20 mouse cellular contexts compared by ENCODE assay signal in the genomic region with DNA sequence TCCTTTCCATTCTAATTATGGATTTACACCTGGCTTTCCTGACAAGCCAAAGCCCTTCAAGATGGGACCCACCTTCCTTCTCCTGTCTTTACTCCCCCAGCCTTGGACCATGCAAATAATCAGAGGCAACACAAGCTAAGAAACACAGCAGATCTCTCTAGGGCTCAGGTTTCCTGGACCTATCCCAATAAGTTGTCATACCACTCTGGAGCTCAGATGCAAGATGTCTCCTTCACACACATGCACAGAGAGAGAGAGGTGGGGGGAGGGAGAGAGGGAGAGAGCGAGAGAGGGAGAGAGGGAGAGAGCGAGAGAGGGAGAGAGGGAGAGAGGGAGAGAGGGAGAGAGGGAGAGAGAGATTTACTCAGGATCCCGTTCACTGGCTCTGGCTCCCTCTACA. TPM values are rescaled to one million over a fixed set of nuclear protein-coding genes. Genes with fewer than 3 reads are reported as not detected.
DNase-seq lines count a peak whose midpoint lies in the region; ATAC-seq and TF ChIP-seq lines count a peak whose summit lies in the region.
"Had no signal": no experiment of that assay in that cellular context is flagged by ENCODE, and none has a peak within 500 bp of the region (broad histone marks: within the 10 kb centered on the region; RNA-seq: fewer than 3 reads in every experiment).

No protein-coding gene starts in this region.

- H3K36me3 ChIP-seq in forebrain, embryonic 14.5 days (ENCODE audit: control insufficient read depth, insufficient read depth, low read length) = no peaks in the 10 kb centered on the region
- H3K36me3 ChIP-seq in forebrain, embryonic 11.5 days (ENCODE audit: control insufficient read depth, insufficient read depth, low read length) = no peaks in the 10 kb centered on the region
- H3K36me3 ChIP-seq in midbrain, embryonic 14.5 days (ENCODE audit: control insufficient read depth, insufficient read depth, low read length) = no peaks in the 10 kb centered on the region
- H3K36me3 ChIP-seq in midbrain, embryonic 11.5 days (ENCODE audit: control insufficient read depth, insufficient read depth, low read length) = no peaks in the 10 kb centered on the region
- no peaks in the 10 kb centered on the region for H3K36me3 ChIP-seq in stomach, embryonic 16.5 days (ENCODE audit: control insufficient read depth, insufficient read depth, low read length)
- H3K36me3 ChIP-seq: heart, embryonic 15.5 days; midbrain, embryonic 12.5 days; neural tube, embryonic 12.5 days had no signal

- DNase-seq in forebrain, embryonic 14.5 days (ENCODE audit: low spot score) = peak; percentile 39
- DNase-seq in forebrain, embryonic 11.5 days (ENCODE audit: low spot score) = no peak
- DNase-seq in layer of hippocampus, adult 2 months (ENCODE audit: low spot score in 2 of 2) = no peak
- DNase-seq in layer of hippocampus, postnatal 10 days (ENCODE audit: low spot score in 2 of 2) = no peak
- no peak for DNase-seq in midbrain, embryonic 14.5 days
- DNase-seq in midbrain, embryonic 11.5 days (ENCODE audit: low spot score, missing footprints) = no peak
- DNase-seq in B cell, adult 2 months = no peak
- DNase-seq: adrenal gland, postnatal 36 days; cerebellum, postnatal 14 days; heart, adult 11 months; liver, postnatal 0 days; thymus, adult 2 months had no signal

- no peaks in the 10 kb centered on the region for H3K27me3 ChIP-seq in forebrain, embryonic 14.5 days (replicated peaks; ENCODE audit: control insufficient read depth, insufficient read depth, low read length)
- no peaks in the 10 kb centered on the region for H3K27me3 ChIP-seq in forebrain, embryonic 11.5 days (ENCODE audit: control insufficient read depth, insufficient read depth, low read length)
- no peaks in the 10 kb centered on the region for H3K27me3 ChIP-seq in midbrain, embryonic 14.5 days (ENCODE audit: control insufficient read depth, insufficient read depth, low read length)
- H3K27me3 ChIP-seq in midbrain, embryonic 11.5 days (ENCODE audit: control insufficient read depth, insufficient read depth, low read length) = no peaks in the 10 kb centered on the region
- no peaks in the 10 kb centered on the region for H3K27me3 ChIP-seq in stomach, embryonic 16.5 days (ENCODE audit: control insufficient read depth, insufficient read depth, low read length)
- H3K27me3 ChIP-seq: neural tube, embryonic 12.5 days had no signal

- no peak overlapping the region for H3K9ac ChIP-seq in forebrain, embryonic 14.5 days (ENCODE audit: low read length)
- no peak overlapping the region for H3K9ac ChIP-seq in forebrain, embryonic 11.5 days (ENCODE audit: low read length)
- no peak overlapping the region for H3K9ac ChIP-seq in midbrain, embryonic 14.5 days (replicated peaks; ENCODE audit: low read length)
- H3K9ac ChIP-seq in midbrain, embryonic 11.5 days (ENCODE audit: low read length) = no peak overlapping the region
- H3K9ac ChIP-seq in stomach, embryonic 16.5 days (ENCODE audit: low read length) = no peak overlapping the region
- H3K9ac ChIP-seq: heart, embryonic 15.5 days; liver, postnatal 0 days; midbrain, embryonic 12.5 days; neural tube, embryonic 12.5 days had no signal

- no peak for ATAC-seq in forebrain, embryonic 14.5 days
- ATAC-seq in forebrain, embryonic 11.5 days (replicated peaks; ENCODE audit: low FRiP score) = no peak
- ATAC-seq in midbrain, embryonic 14.5 days (ENCODE audit: low FRiP score, low TSS enrichment) = no peak
- no peak for ATAC-seq in midbrain, embryonic 11.5 days (ENCODE audit: low FRiP score)
- no peak for ATAC-seq in stomach, embryonic 16.5 days (ENCODE audit: insufficient read depth, low FRiP score)
- ATAC-seq: activated CD4-positive, CD25-positive, alpha-beta regulatory T cell, adult 4 months; intestine, postnatal 0 days; liver, postnatal 0 days had no signal

- H3K27ac ChIP-seq in forebrain, embryonic 14.5 days (ENCODE audit: low read depth, low read length) = peak overlapping the region; percentile 5; the same call in 1 of the 2 replicates
- H3K27ac ChIP-seq in forebrain, embryonic 11.5 days (ENCODE audit: low read depth, low read length) = no peak overlapping the region
- H3K27ac ChIP-seq in layer of hippocampus, adult 2 months = peak overlapping the region; percentile 95
- H3K27ac ChIP-seq in midbrain, embryonic 14.5 days (replicated peaks; ENCODE audit: low read depth, low read length) = 0 out of 2 replicates have a peak overlapping the region, but pooled peaks have one; percentile 90
- no peak overlapping the region for H3K27ac ChIP-seq in midbrain, embryonic 11.5 days (ENCODE audit: low read depth, low read length)
- peak overlapping the region; percentile 79; the same call in 1 of the 2 replicates for H3K27ac ChIP-seq in stomach, embryonic 16.5 days (ENCODE audit: low read length)
- H3K27ac ChIP-seq: neural tube, embryonic 12.5 days had no signal

- H3K4me2 ChIP-seq in forebrain, embryonic 14.5 days (ENCODE audit: low read length) = no peak overlapping the region
- H3K4me2 ChIP-seq in forebrain, embryonic 11.5 days (ENCODE audit: low read depth, low read length, severe bottlenecking) = no peak overlapping the region
- H3K4me2 ChIP-seq in midbrain, embryonic 14.5 days (ENCODE audit: low read length) = no peak overlapping the region
- no peak overlapping the region for H3K4me2 ChIP-seq in midbrain, embryonic 11.5 days
- no peak overlapping the region for H3K4me2 ChIP-seq in stomach, embryonic 16.5 days (ENCODE audit: low read depth, low read length)
- H3K4me2 ChIP-seq: heart, embryonic 15.5 days; midbrain, embryonic 12.5 days; neural tube, embryonic 12.5 days had no signal

- TF ChIP-seq CTCF in layer of hippocampus, adult 2 months (conservative IDR thresholded peaks at IDR 0.05) = no peak

- H3K9me3 ChIP-seq in forebrain, embryonic 14.5 days (replicated peaks; ENCODE audit: control insufficient read depth, low read length) = no peaks in the 10 kb centered on the region
- no peaks in the 10 kb centered on the region for H3K9me3 ChIP-seq in forebrain, embryonic 11.5 days (ENCODE audit: control insufficient read depth, low read length)
- no peaks in the 10 kb centered on the region for H3K9me3 ChIP-seq in midbrain, embryonic 14.5 days (ENCODE audit: control insufficient read depth, low read length)
- H3K9me3 ChIP-seq in midbrain, embryonic 11.5 days (ENCODE audit: control insufficient read depth, low read length) = no peaks in the 10 kb centered on the region
- no peaks in the 10 kb centered on the region for H3K9me3 ChIP-seq in stomach, embryonic 16.5 days (replicated peaks; ENCODE audit: control insufficient read depth, low read length)
- H3K9me3 ChIP-seq: heart, embryonic 15.5 days; midbrain, embryonic 12.5 days; neural tube, embryonic 12.5 days had no signal

- H3K4me3 ChIP-seq in forebrain, embryonic 14.5 days (ENCODE audit: low read depth, low read length) = no peak overlapping the region
- H3K4me3 ChIP-seq in forebrain, embryonic 11.5 days (ENCODE audit: low read depth, low read length) = no peak overlapping the region
- no peak overlapping the region for H3K4me3 ChIP-seq in layer of hippocampus, adult 2 months
- no peak overlapping the region for H3K4me3 ChIP-seq in midbrain, embryonic 14.5 days (replicated peaks; ENCODE audit: low read depth, low read length)
- no peak overlapping the region for H3K4me3 ChIP-seq in midbrain, embryonic 11.5 days (ENCODE audit: low read depth, low read length)
- H3K4me3 ChIP-seq in stomach, embryonic 16.5 days (replicated peaks; ENCODE audit: low read length) = no peak overlapping the region
- H3K4me3 ChIP-seq: heart, embryonic 15.5 days; midbrain, embryonic 12.5 days; neural tube, embryonic 12.5 days had no signal

- 29% methylated on average over 1 of the region's 3 CpGs for WGBS in forebrain, embryonic 14.5 days
- 67% methylated on average over 1 of the region's 3 CpGs for WGBS in forebrain, embryonic 11.5 days
- 55% methylated on average over 1 of the region's 3 CpGs for WGBS in midbrain, embryonic 14.5 days
- 60% methylated on average over 1 of the region's 3 CpGs for WGBS in midbrain, embryonic 11.5 days
- WGBS in stomach, embryonic 16.5 days = 29% methylated on average over 2 of the region's 3 CpGs

- H3K4me1 ChIP-seq in forebrain, embryonic 14.5 days (ENCODE audit: control insufficient read depth, insufficient read depth, low read length) = peaks cover 13% of the 10 kb centered on the region
- no peaks in the 10 kb centered on the region for H3K4me1 ChIP-seq in forebrain, embryonic 11.5 days (replicated peaks; ENCODE audit: control insufficient read depth, insufficient read depth, low read length)
- peaks cover 43% of the 10 kb centered on the region for H3K4me1 ChIP-seq in midbrain, embryonic 14.5 days (ENCODE audit: control insufficient read depth, insufficient read depth, low read length)
- 0 out of 2 replicates have a peak, but pooled peaks cover 2% of the 10 kb centered on the region for H3K4me1 ChIP-seq in midbrain, embryonic 11.5 days (ENCODE audit: control insufficient read depth, insufficient read depth, low read length)
- H3K4me1 ChIP-seq in stomach, embryonic 16.5 days (ENCODE audit: control insufficient read depth, insufficient read depth, low read length) = peaks cover 33% of the 10 kb centered on the region

RNA-seq across cellular contexts. Expression of gene Ttc22, which starts 10.1 kb away (rescaled TPM):
- 0.46 and 0.53 TPM in 2 replicates for polyA plus RNA-seq in forebrain, embryonic 14.5 days (2014; fragmentation: Nextera tagmentation; extraction: Ambion mirVana)
- polyA plus RNA-seq in forebrain, embryonic 11.5 days (2014; fragmentation: Nextera tagmentation; extraction: Ambion mirVana) = 0.07 TPM in 1 of 2 replicates, not detected in the other
- total RNA-seq in layer of hippocampus, adult 2 months (2021) = under 1 TPM; 0.59 to 0.74 TPM
- 1 to 10 TPM in 1 of 2 experiments, under 1 TPM in 1; 0.87 to 1.9 TPM for total RNA-seq in layer of hippocampus, postnatal 10 days (2021)
- 3.3 and 3.5 TPM in 2 replicates for polyA plus RNA-seq in midbrain, embryonic 14.5 days (2014; fragmentation: Nextera tagmentation; extraction: Ambion mirVana)
- polyA plus RNA-seq in midbrain, embryonic 11.5 days (2014; fragmentation: Nextera tagmentation; extraction: Ambion mirVana) = not detected in 2 replicates
- 12.6 and 15.3 TPM in 2 replicates for polyA plus RNA-seq in stomach, embryonic 16.5 days (2015; fragmentation: Nextera tagmentation; extraction: Ambion mirVana)
- total RNA-seq: adrenal gland, postnatal 36 days had no signal
- polyA plus RNA-seq: activated CD4-positive, CD25-positive, alpha-beta regulatory T cell, adult 4 months; liver, postnatal 0 days had no signal

RNA-seq across cellular contexts. Expression of gene Lexm, which starts 15.3 kb away (rescaled TPM):
- not detected in 2 replicates for polyA plus RNA-seq in forebrain, embryonic 14.5 days (2014; fragmentation: Nextera tagmentation; extraction: Ambion mirVana)
- 0.21 and 0.35 TPM in 2 replicates for polyA plus RNA-seq in forebrain, embryonic 11.5 days (2014; fragmentation: Nextera tagmentation; extraction: Ambion mirVana)
- total RNA-seq in layer of hippocampus, adult 2 months (2021) = under 1 TPM in 1 of 2 experiments, not detected in 1; 0.71 TPM
- under 1 TPM in 1 of 2 experiments, not detected in 1; 0.30 TPM for total RNA-seq in layer of hippocampus, postnatal 10 days (2021)
- not detected in 2 replicates for polyA plus RNA-seq in midbrain, embryonic 14.5 days (2014; fragmentation: Nextera tagmentation; extraction: Ambion mirVana)
- polyA plus RNA-seq in midbrain, embryonic 11.5 days (2014; fragmentation: Nextera tagmentation; extraction: Ambion mirVana) = 0.18 and 0.25 TPM in 2 replicates
- not detected in 2 replicates for polyA plus RNA-seq in stomach, embryonic 16.5 days (2015; fragmentation: Nextera tagmentation; extraction: Ambion mirVana)
- total RNA-seq: adrenal gland, postnatal 36 days; layer of hippocampus, adult 18-20 months had no signal
- polyA plus RNA-seq: activated CD4-positive, CD25-positive, alpha-beta regulatory T cell, adult 4 months; heart, embryonic 15.5 days; intestine, postnatal 0 days; limb, embryonic 14.5 days; liver, postnatal 0 days; thymus, adult 2 months had no signal

RNA-seq across cellular contexts. Expression of gene Pars2, which starts 18.6 kb away (rescaled TPM):
- 11.7 and 12.7 TPM in 2 replicates for polyA plus RNA-seq in forebrain, embryonic 14.5 days (2014; fragmentation: Nextera tagmentation; extraction: Ambion mirVana)
- 13.3 and 13.9 TPM in 2 replicates for polyA plus RNA-seq in forebrain, embryonic 11.5 days (2014; fragmentation: Nextera tagmentation; extraction: Ambion mirVana)
- total RNA-seq in layer of hippocampus, adult 2 months (2021) = 1 to 10 TPM; 6.1 to 8.5 TPM
- total RNA-seq in layer of hippocampus, postnatal 10 days (2021) = 1 to 10 TPM; 8.3 to 8.6 TPM
- polyA plus RNA-seq in midbrain, embryonic 14.5 days (2014; fragmentation: Nextera tagmentation; extraction: Ambion mirVana) = 7.8 and 8.8 TPM in 2 replicates
- polyA plus RNA-seq in midbrain, embryonic 11.5 days (2014; fragmentation: Nextera tagmentation; extraction: Ambion mirVana) = 11.4 and 12.4 TPM in 2 replicates
- 12.8 and 13.8 TPM in 2 replicates for polyA plus RNA-seq in stomach, embryonic 16.5 days (2015; fragmentation: Nextera tagmentation; extraction: Ambion mirVana)

RNA-seq across cellular contexts. Expression of gene Ttc4, which starts 46.4 kb away (rescaled TPM):
- polyA plus RNA-seq in forebrain, embryonic 14.5 days (2014; fragmentation: Nextera tagmentation; extraction: Ambion mirVana) = 106 and 107 TPM in 2 replicates
- 99.2 and 101 TPM in 2 replicates for polyA plus RNA-seq in forebrain, embryonic 11.5 days (2014; fragmentation: Nextera tagmentation; extraction: Ambion mirVana)
- total RNA-seq in layer of hippocampus, adult 2 months (2021) = 10 to 100 TPM; 50.4 to 52.7 TPM
- 10 to 100 TPM; 44.5 to 52.2 TPM for total RNA-seq in layer of hippocampus, postnatal 10 days (2021)
- polyA plus RNA-seq in midbrain, embryonic 14.5 days (2014; fragmentation: Nextera tagmentation; extraction: Ambion mirVana) = 104 and 121 TPM in 2 replicates
- polyA plus RNA-seq in midbrain, embryonic 11.5 days (2014; fragmentation: Nextera tagmentation; extraction: Ambion mirVana) = 87.9 and 97.3 TPM in 2 replicates
- polyA plus RNA-seq in stomach, embryonic 16.5 days (2015; fragmentation: Nextera tagmentation; extraction: Ambion mirVana) = 82.7 and 83.3 TPM in 2 replicates

Comparison
In these comparisons a context has a peak if more than half of its experiments do, and no peak if none do; other contexts are left out.
1. H3K27ac ChIP-seq: peak in forebrain, embryonic 14.5 days (single experiment), layer of hippocampus, adult 2 months (single experiment), midbrain, embryonic 14.5 days (single experiment) and stomach, embryonic 16.5 days (single experiment); none in forebrain, embryonic 11.5 days (single experiment) and midbrain, embryonic 11.5 days (single experiment).